Mouse (Mus musculus): ENCODE results near the gene Acer1. TPM values are rescaled to one million over a fixed set of nuclear protein-coding genes. Genes with fewer than 3 reads are reported as not detected.

The Acer1 gene
- polyA plus RNA-seq, 1 experiment from 2014 or later: not detected

GRCm38 (mm10) chr17:56969321-56969720, 12.6 kb downstream of the Acer1 start:
- WGBS: 70% methylated on average over 3 of the region's 3 CpGs
- ATAC-seq (ENCODE audit: insufficient read depth, low FRiP score, low TSS enrichment) (no peak), DNase-seq (ENCODE audit: low spot score) (no peak)
- no peak overlapping the region for H3K9ac ChIP-seq (ENCODE audit: low read length)
- H3K4me2 ChIP-seq (ENCODE audit: low read depth): no peak overlapping the region
- no peaks in the 10 kb centered on the region for H3K4me1 ChIP-seq (ENCODE audit: control insufficient read depth, insufficient read depth, low read length)
- no peaks in the 10 kb centered on the region for H3K9me3 ChIP-seq (ENCODE audit: control insufficient read depth, low read length)
- H3K27me3 ChIP-seq (ENCODE audit: control insufficient read depth, insufficient read depth, low read length): no peaks in the 10 kb centered on the region
- H3K27ac ChIP-seq (ENCODE audit: low read depth, low read length): no peak overlapping the region
- H3K36me3 ChIP-seq (ENCODE audit: control insufficient read depth, insufficient read depth, low read length): no peaks in the 10 kb centered on the region
- H3K4me3 ChIP-seq (ENCODE audit: low read depth, low read length): no peak overlapping the region

- ATAC-seq (ENCODE audit: insufficient read depth, low FRiP score, low TSS enrichment) (no peak), DNase-seq (ENCODE audit: low spot score) (no peak)
- H3K9me3 ChIP-seq (ENCODE audit: control insufficient read depth, low read length): no peaks in the 10 kb centered on the region
- no peaks in the 10 kb centered on the region for H3K36me3 ChIP-seq (ENCODE audit: control insufficient read depth, insufficient read depth, low read length)
- no peak overlapping the region for H3K4me3 ChIP-seq (ENCODE audit: low read depth, low read length)
- H3K4me2 ChIP-seq (ENCODE audit: low read depth): no peak overlapping the region
- H3K27ac ChIP-seq (ENCODE audit: low read depth, low read length): no peak overlapping the region
- no peaks in the 10 kb centered on the region for H3K27me3 ChIP-seq (ENCODE audit: control insufficient read depth, insufficient read depth, low read length)
- no peak overlapping the region for H3K9ac ChIP-seq (ENCODE audit: low read length)
- 81% methylated on average over 6 of the region's 6 CpGs for WGBS
- H3K4me1 ChIP-seq (ENCODE audit: control insufficient read depth, insufficient read depth, low read length): no peaks in the 10 kb centered on the region
These were observed 18.3 kb downstream of the Acer1 start for GRCm38 (mm10) chr17:56963646-56964045.

GRCm38 (mm10) chr17:56962642-56963405, 19.1 kb downstream of the Acer1 start:
- H3K9me3 ChIP-seq (ENCODE audit: control insufficient read depth, low read length): no peaks in the 10 kb centered on the region
- no peak overlapping the region for H3K27ac ChIP-seq (ENCODE audit: low read depth, low read length)
- H3K4me2 ChIP-seq (ENCODE audit: low read depth): no peak overlapping the region
- H3K4me3 ChIP-seq (ENCODE audit: low read depth, low read length): no peak overlapping the region
- ATAC-seq (ENCODE audit: insufficient read depth, low FRiP score, low TSS enrichment) (no peak), DNase-seq (ENCODE audit: low spot score) (no peak)
- H3K27me3 ChIP-seq (ENCODE audit: control insufficient read depth, insufficient read depth, low read length): no peaks in the 10 kb centered on the region
- WGBS: 83% methylated on average over 5 of the region's 5 CpGs
- no peaks in the 10 kb centered on the region for H3K36me3 ChIP-seq (ENCODE audit: control insufficient read depth, insufficient read depth, low read length)
- no peaks in the 10 kb centered on the region for H3K4me1 ChIP-seq (ENCODE audit: control insufficient read depth, insufficient read depth, low read length)
- no peak overlapping the region for H3K9ac ChIP-seq (ENCODE audit: low read length)

GRCm38 (mm10) chr17:56961880-56962279, 20.0 kb downstream of the Acer1 start:
- Histone ChIP-seq H3K4me3 (ENCODE audit: low read depth, low read length) (no peak overlapping the region), H3K4me2 (ENCODE audit: low read depth) (no peak overlapping the region), H3K4me1 (ENCODE audit: control insufficient read depth, insufficient read depth, low read length) (no peaks in the 10 kb centered on the region), H3K27ac (ENCODE audit: low read depth, low read length) (no peak overlapping the region), H3K9ac (ENCODE audit: low read length) (no peak overlapping the region), H3K27me3 (ENCODE audit: control insufficient read depth, insufficient read depth, low read length) (no peaks in the 10 kb centered on the region), H3K9me3 (ENCODE audit: control insufficient read depth, low read length) (no peaks in the 10 kb centered on the region), H3K36me3 (ENCODE audit: control insufficient read depth, insufficient read depth, low read length) (no peaks in the 10 kb centered on the region)
- DNase-seq (ENCODE audit: low spot score) (no peak), ATAC-seq (ENCODE audit: insufficient read depth, low FRiP score, low TSS enrichment) (no peak)
- 90% methylated on average over 4 of the region's 4 CpGs for WGBS

GRCm38 (mm10) chr17:56958667-56959066, 23.3 kb downstream of the Acer1 start:
- Histone ChIP-seq H3K4me2 (ENCODE audit: low read depth) (no peak overlapping the region), H3K9ac (ENCODE audit: low read length) (no peak overlapping the region), H3K4me3 (ENCODE audit: low read depth, low read length) (no peak overlapping the region), H3K4me1 (ENCODE audit: control insufficient read depth, insufficient read depth, low read length) (no peaks in the 10 kb centered on the region), H3K36me3 (ENCODE audit: control insufficient read depth, insufficient read depth, low read length) (no peaks in the 10 kb centered on the region), H3K27me3 (ENCODE audit: control insufficient read depth, insufficient read depth, low read length) (no peaks in the 10 kb centered on the region), H3K9me3 (ENCODE audit: control insufficient read depth, low read length) (no peaks in the 10 kb centered on the region), H3K27ac (ENCODE audit: low read depth, low read length) (no peak overlapping the region)
- ATAC-seq (ENCODE audit: insufficient read depth, low FRiP score, low TSS enrichment) (no peak), DNase-seq (ENCODE audit: low spot score) (no peak)
- WGBS: 85% methylated on average over 4 of the region's 4 CpGs

GRCm38 (mm10) chr17:56957763-56958429, 24.0 kb downstream of the Acer1 start:
- DNase-seq (ENCODE audit: low spot score) (no peak), ATAC-seq (ENCODE audit: insufficient read depth, low FRiP score, low TSS enrichment) (no peak)
- Histone ChIP-seq H3K27ac (ENCODE audit: low read depth, low read length) (no peak overlapping the region), H3K4me2 (ENCODE audit: low read depth) (no peak overlapping the region), H3K36me3 (ENCODE audit: control insufficient read depth, insufficient read depth, low read length) (no peaks in the 10 kb centered on the region), H3K9me3 (ENCODE audit: control insufficient read depth, low read length) (no peaks in the 10 kb centered on the region), H3K9ac (ENCODE audit: low read length) (no peak overlapping the region), H3K4me1 (ENCODE audit: control insufficient read depth, insufficient read depth, low read length) (no peaks in the 10 kb centered on the region), H3K4me3 (ENCODE audit: low read depth, low read length) (no peak overlapping the region), H3K27me3 (ENCODE audit: control insufficient read depth, insufficient read depth, low read length) (no peaks in the 10 kb centered on the region)
- 35% methylated on average over 11 of the region's 11 CpGs for WGBS

- DNase-seq (ENCODE audit: low spot score) (no peak), ATAC-seq (ENCODE audit: insufficient read depth, low FRiP score, low TSS enrichment) (no peak)
- no peaks in the 10 kb centered on the region for H3K9me3 ChIP-seq (ENCODE audit: control insufficient read depth, low read length)
- no peak overlapping the region for H3K9ac ChIP-seq (ENCODE audit: low read length)
- no peaks in the 10 kb centered on the region for H3K36me3 ChIP-seq (ENCODE audit: control insufficient read depth, insufficient read depth, low read length)
- no peaks in the 10 kb centered on the region for H3K27me3 ChIP-seq (ENCODE audit: control insufficient read depth, insufficient read depth, low read length)
- H3K4me2 ChIP-seq (ENCODE audit: low read depth): no peak overlapping the region
- H3K27ac ChIP-seq (ENCODE audit: low read depth, low read length): no peak overlapping the region
- H3K4me3 ChIP-seq (ENCODE audit: low read depth, low read length): no peak overlapping the region
- no peaks in the 10 kb centered on the region for H3K4me1 ChIP-seq (ENCODE audit: control insufficient read depth, insufficient read depth, low read length)
- 82% methylated on average over 7 of the region's 7 CpGs for WGBS
These were observed 27.1 kb downstream of the Acer1 start for GRCm38 (mm10) chr17:56954871-56955270.

GRCm38 (mm10) chr17:56952639-56953038, 29.3 kb downstream of the Acer1 start:
- Histone ChIP-seq H3K4me3 (ENCODE audit: low read depth, low read length) (no peak overlapping the region), H3K4me1 (ENCODE audit: control insufficient read depth, insufficient read depth, low read length) (no peaks in the 10 kb centered on the region), H3K9ac (ENCODE audit: low read length) (no peak overlapping the region), H3K27me3 (ENCODE audit: control insufficient read depth, insufficient read depth, low read length) (no peaks in the 10 kb centered on the region), H3K4me2 (ENCODE audit: low read depth) (no peak overlapping the region), H3K9me3 (ENCODE audit: control insufficient read depth, low read length) (no peaks in the 10 kb centered on the region), H3K36me3 (ENCODE audit: control insufficient read depth, insufficient read depth, low read length) (no peaks in the 10 kb centered on the region), H3K27ac (ENCODE audit: low read depth, low read length) (no peak overlapping the region)
- no peak for ATAC-seq (ENCODE audit: insufficient read depth, low FRiP score, low TSS enrichment)
- DNase-seq (ENCODE audit: low spot score): no peak
- WGBS: 87% methylated on average over 1 of the region's 1 CpGs

GRCm38 (mm10) chr17:56950915-56951314, 31.0 kb downstream of the Acer1 start:
- Histone ChIP-seq H3K4me1 (ENCODE audit: control insufficient read depth, insufficient read depth, low read length) (no peaks in the 10 kb centered on the region), H3K9ac (ENCODE audit: low read length) (no peak overlapping the region), H3K4me2 (ENCODE audit: low read depth) (no peak overlapping the region), H3K27ac (ENCODE audit: low read depth, low read length) (no peak overlapping the region), H3K36me3 (ENCODE audit: control insufficient read depth, insufficient read depth, low read length) (no peaks in the 10 kb centered on the region), H3K27me3 (ENCODE audit: control insufficient read depth, insufficient read depth, low read length) (no peaks in the 10 kb centered on the region), H3K9me3 (ENCODE audit: control insufficient read depth, low read length) (no peaks in the 10 kb centered on the region), H3K4me3 (ENCODE audit: low read depth, low read length) (no peak overlapping the region)
- DNase-seq (ENCODE audit: low spot score) (peak; percentile 59), ATAC-seq (ENCODE audit: insufficient read depth, low FRiP score, low TSS enrichment) (no peak)
- 20% methylated on average over 3 of the region's 3 CpGs for WGBS

Measured in neural tube, embryonic 11.5 days (tissue).